Mouse (Mus musculus) limb, embryonic 12.5 days (tissue): Measurements from ENCODE around the gene Atp6v0a4. TPM values are rescaled to one million over a fixed set of nuclear protein-coding genes. Genes with fewer than 3 reads are reported as not detected.

Source experiments
- ATAC-seq: fragments of 200-750 bp; cut with Nextera tagmentation; 2 replicates; pipeline ENCODE4 v1.8.0; 2017; ENCODE audit warnings: low read depth, moderate TSS enrichment; ENCODE audit not compliant: insufficient number of reproducible peaks, insufficient read depth, low FRiP score, low TSS enrichment
- H3K27ac ChIP-seq: fragments of 300-500 bp; sonication (generic); 2 replicates; pipeline ENCODE4 v1.5.1; 2016; ENCODE audit warnings: mild to moderate bottlenecking, moderate library complexity
- H3K27me3 ChIP-seq: fragments of 300-500 bp; sonication (generic); 2 replicates; pipeline ENCODE4 v1.6.1; 2016; ENCODE audit warnings: mild to moderate bottlenecking, moderate library complexity
- H3K36me3 ChIP-seq: fragments of 300-500 bp; sonication (generic); 2 replicates; pipeline ENCODE4 v1.6.1; 2016; ENCODE audit warnings: mild to moderate bottlenecking, moderate library complexity
- H3K4me1 ChIP-seq: fragments of 300-500 bp; sonication (generic); replicated peaks from 2 replicates; pipeline ENCODE4 v1.6.1; 2016
- H3K4me2 ChIP-seq: fragments of 300-500 bp; sonication (generic); 2 replicates; pipeline ENCODE4 v1.6.1; 2016; ENCODE audit warnings: mild to moderate bottlenecking, moderate library complexity
- H3K4me3 ChIP-seq: fragments of 300-500 bp; sonication (generic); replicated peaks from 2 replicates; pipeline ENCODE4 v1.5.1; 2016; ENCODE audit warnings: mild to moderate bottlenecking
- H3K9ac ChIP-seq: fragments of 300-500 bp; sonication (generic); replicated peaks from 2 replicates; pipeline ENCODE4 v1.6.1; 2016; ENCODE audit warnings: mild to moderate bottlenecking, moderate library complexity
- H3K9me3 ChIP-seq: fragments of 300-500 bp; sonication (generic); 2 replicates; pipeline ENCODE4 v1.6.1; 2016; ENCODE audit warnings: mild to moderate bottlenecking, moderate library complexity
- WGBS: fragments of 180-500 bp; shearing (Covaris S2); methylation state at CpG from one replicate; pipeline ENCODE4 v1.1.7; 2016; 5-methylcytosine and 5-hydroxymethylcytosine counted together
- polyA plus RNA-seq: library from polyadenylated mRNA; unstranded; fragments of >200 nt; fragmentation: Nextera tagmentation; extraction: Ambion mirVana; gene quantifications from 2 replicates; pipeline ENCODE4 v1.2.1, GENCODE M21; 2016

Atp6v0a4 gene
- polyA plus RNA-seq, 1 experiment from 2014 or later: not detected

DNA sequence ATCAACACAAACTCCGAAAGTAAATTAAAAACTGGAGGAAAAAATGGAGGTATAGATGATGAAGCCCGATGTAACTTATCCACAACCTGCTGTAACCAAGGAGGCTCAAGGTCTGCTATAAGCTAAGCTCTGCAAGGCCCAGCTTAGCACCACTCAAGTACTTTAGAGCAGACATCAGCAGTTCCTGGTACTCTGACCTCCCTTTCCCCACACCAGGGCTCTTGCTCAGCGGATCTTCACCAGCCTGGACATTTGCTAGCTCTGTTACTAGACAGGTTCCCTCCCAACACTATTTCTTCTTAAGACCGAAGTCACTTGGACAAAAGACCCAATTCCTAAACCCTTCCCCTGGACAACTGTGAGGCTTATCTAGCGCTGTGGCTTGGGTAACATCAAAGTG, 496 bp upstream of the Atp6v0a4 start:
- Histone ChIP-seq H3K4me2 (no peak overlapping the region), H3K9ac (no peak overlapping the region), H3K27ac (0 out of 2 replicates have a peak overlapping the region, but pooled peaks have one; percentile 5), H3K36me3 (peaks cover 35% of the 10 kb centered on the region), H3K27me3 (no peaks in the 10 kb centered on the region), H3K4me3 (no peak overlapping the region), H3K4me1 (peaks cover 22% of the 10 kb centered on the region), H3K9me3 (peaks cover under 1% of the 10 kb centered on the region; the same call in 1 of the 2 replicates)
- no peak for ATAC-seq
- 93% methylated on average over 5 of the region's 5 CpGs for WGBS

DNA sequence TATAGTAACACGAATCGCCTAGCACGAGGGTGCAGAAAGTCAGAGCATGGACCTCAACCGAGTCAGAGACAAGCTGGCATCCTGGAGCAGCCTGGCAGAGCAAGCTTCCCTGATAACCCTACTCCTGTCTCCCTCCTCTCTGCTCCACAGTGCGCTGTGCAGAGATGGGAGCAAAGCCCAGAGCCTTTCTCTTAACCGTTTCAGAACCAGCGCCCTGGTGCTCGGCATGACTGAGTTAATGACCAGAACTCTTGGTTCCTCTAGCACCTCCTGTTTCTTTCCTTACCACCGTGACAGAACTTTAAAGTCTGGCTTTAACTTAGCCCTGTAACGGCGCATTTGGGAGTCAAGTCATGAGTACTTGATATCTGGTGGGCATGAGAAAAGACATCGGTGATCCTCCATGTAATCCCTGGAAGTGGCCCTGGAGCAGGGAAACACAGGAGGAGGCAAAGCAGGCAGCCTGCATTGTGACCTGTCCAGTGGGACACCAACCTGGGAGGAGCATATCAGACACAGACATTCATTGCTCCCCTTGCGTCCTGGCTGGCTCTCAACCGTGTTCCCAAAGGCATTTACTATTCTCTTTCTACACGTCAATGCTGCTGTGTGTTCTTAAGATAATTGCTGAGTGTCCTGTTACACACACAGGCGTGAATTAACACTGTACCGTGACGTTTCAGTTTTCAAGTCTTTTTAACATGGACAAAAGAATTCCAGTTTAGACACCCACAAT, 747 bp downstream of the Atp6v0a4 start:
- Histone ChIP-seq H3K9ac (no peak overlapping the region), H3K36me3 (peaks cover 29% of the 10 kb centered on the region), H3K27me3 (no peaks in the 10 kb centered on the region), H3K4me2 (no peak overlapping the region), H3K27ac (peak overlapping the region; percentile 35; the same call in 1 of the 2 replicates), H3K9me3 (no peaks in the 10 kb centered on the region), H3K4me1 (peaks cover 22% of the 10 kb centered on the region), H3K4me3 (no peak overlapping the region)
- ATAC-seq: no peak
- WGBS: 68% methylated on average over 18 of the region's 18 CpGs

DNA sequence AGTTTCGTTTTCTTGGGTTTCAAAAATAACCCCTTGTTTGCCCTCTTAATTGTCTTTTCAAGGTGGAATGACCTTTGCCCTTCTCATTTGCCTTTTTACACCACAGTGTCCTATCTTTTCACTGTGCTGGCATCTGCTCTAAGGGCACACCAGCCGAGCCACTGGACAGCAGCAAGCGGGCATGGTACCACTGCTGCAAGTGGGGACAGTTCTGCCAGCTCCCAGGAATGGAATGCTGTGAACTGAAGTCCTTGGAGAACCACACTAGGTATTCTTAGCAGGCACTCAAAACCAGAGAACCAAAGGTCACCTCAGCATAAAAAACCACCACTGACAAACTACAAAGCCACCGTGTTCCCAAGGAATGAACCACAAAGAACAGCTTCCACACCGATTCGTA, 1.6 kb downstream of the Atp6v0a4 start:
- Histone ChIP-seq H3K4me3 (no peak overlapping the region), H3K4me1 (peaks cover 22% of the 10 kb centered on the region), H3K27ac (no peak overlapping the region), H3K27me3 (no peaks in the 10 kb centered on the region), H3K4me2 (no peak overlapping the region), H3K9me3 (no peaks in the 10 kb centered on the region), H3K9ac (no peak overlapping the region), H3K36me3 (peaks cover 20% of the 10 kb centered on the region)
- no peak for ATAC-seq
- WGBS: 81% methylated on average over 6 of the region's 6 CpGs

DNA sequence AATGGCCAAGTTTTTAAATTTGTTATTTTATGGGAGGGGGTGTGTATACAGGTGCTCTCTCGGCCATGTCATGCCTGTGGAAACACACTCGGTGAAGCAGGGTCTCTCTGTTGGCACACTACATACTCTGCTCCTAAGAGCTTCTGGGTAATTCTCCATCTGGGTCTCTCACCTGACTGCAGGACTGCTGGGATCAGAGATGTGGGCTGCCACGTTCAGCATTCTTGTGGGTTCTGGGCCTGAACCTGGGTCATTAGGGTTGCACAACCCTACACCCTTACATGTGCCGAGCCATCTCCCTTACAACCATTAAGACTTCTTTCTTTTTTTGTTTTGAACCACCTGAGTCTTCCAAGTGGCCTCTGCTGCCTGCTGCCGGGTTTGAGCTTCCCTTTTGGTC, 2.5 kb downstream of the Atp6v0a4 start:
- Histone ChIP-seq H3K27me3 (no peaks in the 10 kb centered on the region), H3K9me3 (no peaks in the 10 kb centered on the region), H3K4me1 (peaks cover 22% of the 10 kb centered on the region), H3K27ac (no peak overlapping the region), H3K9ac (no peak overlapping the region), H3K4me2 (no peak overlapping the region), H3K36me3 (peaks cover 11% of the 10 kb centered on the region), H3K4me3 (no peak overlapping the region)
- WGBS: 86% methylated on average over 5 of the region's 5 CpGs
- ATAC-seq: no peak

DNA sequence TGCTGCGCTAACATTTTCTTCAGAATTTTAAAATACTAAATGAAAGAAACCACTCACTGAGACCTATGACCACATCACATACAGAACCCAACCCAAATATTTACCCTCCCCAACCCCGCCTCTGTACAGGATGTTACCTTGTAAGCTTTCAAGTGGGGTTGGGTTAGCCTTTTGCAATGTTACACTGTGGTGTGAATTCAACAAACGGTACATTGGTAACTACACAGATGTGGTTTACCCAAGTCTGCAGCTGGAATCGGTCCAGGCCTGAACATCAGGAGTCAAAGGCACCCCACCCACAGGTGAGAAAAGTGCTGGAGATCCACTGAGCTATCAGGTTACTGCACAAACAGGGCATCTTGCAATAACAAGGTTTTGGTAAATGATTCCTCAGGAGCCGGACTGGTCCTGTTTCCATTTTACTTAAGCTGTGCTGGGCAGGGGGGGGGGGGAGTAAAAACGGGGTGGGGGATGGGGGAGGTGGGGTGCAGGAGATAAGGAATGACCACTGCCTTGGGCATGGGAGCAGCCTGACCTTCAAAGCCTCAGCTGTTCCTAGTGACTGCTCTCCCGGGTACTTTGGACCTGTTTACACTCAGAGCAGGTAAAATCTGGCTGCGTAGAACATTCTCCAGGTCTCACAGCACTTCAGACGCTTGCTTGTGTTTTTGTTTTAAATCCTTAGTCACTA, 3.6 kb downstream of the Atp6v0a4 start:
- H3K27me3 ChIP-seq: no peaks in the 10 kb centered on the region
- 64% methylated on average over 9 of the region's 9 CpGs for WGBS
- H3K27ac ChIP-seq: no peak overlapping the region
- no peak overlapping the region for H3K9ac ChIP-seq
- H3K4me2 ChIP-seq: no peak overlapping the region
- peaks cover 22% of the 10 kb centered on the region for H3K4me1 ChIP-seq
- peaks cover 4% of the 10 kb centered on the region; the same call in 1 of the 2 replicates for H3K36me3 ChIP-seq
- ATAC-seq: no peak; the same call in 1 of the 2 replicates
- no peak overlapping the region for H3K4me3 ChIP-seq
- no peaks in the 10 kb centered on the region for H3K9me3 ChIP-seq

DNA sequence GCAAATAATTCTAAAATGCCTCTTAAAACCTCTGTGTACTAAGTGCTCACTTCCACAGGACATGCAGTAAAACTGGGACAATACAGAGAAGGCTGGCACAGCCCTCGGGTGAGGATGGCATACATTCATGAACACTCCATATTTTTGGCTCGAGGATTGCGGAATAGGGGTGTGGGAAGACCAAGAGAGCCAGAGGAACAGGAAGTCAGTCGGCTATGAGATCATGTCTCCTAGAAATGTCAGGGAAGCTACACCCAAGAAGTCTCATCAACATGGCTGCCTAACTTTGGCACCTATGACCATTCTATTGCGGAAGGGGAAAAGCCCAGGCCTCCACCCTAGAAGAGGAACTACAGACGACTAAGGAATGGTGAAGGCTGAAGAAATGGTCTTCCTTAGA, 6.0 kb downstream of the Atp6v0a4 start:
- 94% methylated on average over 6 of the region's 6 CpGs for WGBS
- Histone ChIP-seq H3K4me1 (peaks cover 9% of the 10 kb centered on the region), H3K9me3 (no peaks in the 10 kb centered on the region)

DNA sequence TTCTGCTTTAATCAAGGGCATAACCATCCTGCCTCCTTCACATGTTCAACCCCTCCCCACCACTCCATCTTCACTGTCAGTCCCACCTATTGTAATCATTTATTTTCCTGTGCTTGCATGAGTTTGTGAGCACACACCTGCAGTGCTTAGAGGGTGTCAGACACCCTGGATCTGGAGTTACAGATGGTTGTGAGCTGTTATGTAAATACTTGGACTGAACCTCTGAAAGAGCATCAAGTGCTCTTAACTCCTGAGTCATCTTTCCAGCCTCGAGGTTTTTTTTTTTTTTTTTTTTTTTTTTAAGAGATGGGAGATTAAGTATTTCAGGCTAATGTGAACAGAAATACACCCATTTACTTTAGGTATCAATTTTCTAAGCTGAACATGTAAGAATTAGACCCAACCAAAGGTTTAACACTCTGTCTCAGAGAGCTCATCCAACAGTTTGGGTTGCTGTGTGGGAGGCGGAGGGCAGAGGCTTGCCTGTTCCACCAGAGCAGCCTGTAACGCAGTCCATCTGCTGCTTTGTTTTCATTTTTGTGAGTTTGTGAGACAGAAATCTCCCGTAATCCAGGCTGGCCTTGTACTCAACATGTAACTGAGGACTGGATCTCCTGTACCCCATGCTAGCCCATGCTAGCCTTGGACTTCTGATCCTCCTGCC, 8.1 kb downstream of the Atp6v0a4 start:
- no peaks in the 10 kb centered on the region for H3K9me3 ChIP-seq
- no peaks in the 10 kb centered on the region for H3K36me3 ChIP-seq
- no peak overlapping the region for H3K9ac ChIP-seq
- H3K4me3 ChIP-seq: no peak overlapping the region
- H3K27ac ChIP-seq: no peak overlapping the region
- H3K27me3 ChIP-seq: no peaks in the 10 kb centered on the region
- peaks cover 7% of the 10 kb centered on the region for H3K4me1 ChIP-seq
- no peak for ATAC-seq
- H3K4me2 ChIP-seq: no peak overlapping the region
- 67% methylated on average over 4 of the region's 4 CpGs for WGBS

More for the DNA sequence above, 6.0 kb downstream of the Atp6v0a4 start:
- no peak for ATAC-seq
- Histone ChIP-seq H3K9ac (no peak overlapping the region), H3K27me3 (no peaks in the 10 kb centered on the region), H3K4me3 (no peak overlapping the region), H3K27ac (no peak overlapping the region), H3K4me2 (no peak overlapping the region), H3K36me3 (no peaks in the 10 kb centered on the region; the same call in 1 of the 2 replicates)

DNA sequence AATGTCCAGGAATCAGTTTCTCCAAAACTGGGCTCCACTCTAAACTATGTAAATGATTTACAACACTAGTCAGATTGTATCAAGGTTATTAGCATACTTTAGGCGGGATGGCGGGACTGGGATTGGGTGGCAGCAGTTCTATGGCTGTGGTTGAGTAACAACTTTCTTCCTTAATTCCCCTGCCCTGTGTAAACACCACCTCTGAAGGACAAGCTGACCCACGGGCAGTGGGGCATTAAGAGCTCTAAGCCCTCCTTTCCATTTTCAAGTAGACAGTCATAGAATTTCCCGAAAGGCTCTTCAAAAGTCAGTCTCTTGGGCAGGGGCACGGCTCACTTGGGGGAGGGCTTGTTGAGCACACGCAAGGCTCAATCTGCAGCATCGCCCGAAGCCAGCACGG, 13.5 kb downstream of the Atp6v0a4 start:
- Histone ChIP-seq H3K27ac (no peak overlapping the region), H3K4me1 (peaks cover 8% of the 10 kb centered on the region; the same call in 1 of the 2 replicates)
- no peak for ATAC-seq

DNA sequence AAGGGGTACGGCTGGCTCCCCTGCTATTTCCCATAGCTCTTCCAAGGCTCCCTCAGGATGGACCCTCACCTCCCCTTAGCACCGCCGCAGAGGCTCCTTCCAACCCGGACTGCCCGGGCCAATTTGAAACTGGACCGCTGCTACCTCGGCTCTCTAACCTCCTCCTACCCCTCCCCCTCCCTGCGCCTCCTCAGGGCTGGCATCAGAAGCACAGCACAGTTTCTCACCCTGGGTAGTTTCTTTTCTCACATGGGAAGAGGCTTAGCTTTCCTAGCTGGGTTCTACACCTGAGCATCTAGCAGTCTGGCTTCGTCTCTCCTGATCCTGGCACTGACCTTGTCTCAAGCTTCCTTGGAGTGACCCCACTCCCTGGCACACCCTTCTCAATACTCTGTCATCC, 14.5 kb downstream of the Atp6v0a4 start:
- Histone ChIP-seq H3K36me3 (no peaks in the 10 kb centered on the region), H3K27ac (no peak overlapping the region), H3K9ac (no peak overlapping the region), H3K4me3 (no peak overlapping the region), H3K4me1 (peaks cover 8% of the 10 kb centered on the region; the same call in 1 of the 2 replicates), H3K27me3 (0 out of 2 replicates have a peak, but pooled peaks cover 4% of the 10 kb centered on the region), H3K4me2 (peak overlapping the region; percentile 33; the same call in 1 of the 2 replicates), H3K9me3 (no peaks in the 10 kb centered on the region)
- 8% methylated on average over 9 of the region's 9 CpGs for WGBS
- ATAC-seq: no peak

More for the DNA sequence above, 13.5 kb downstream of the Atp6v0a4 start:
- H3K9ac ChIP-seq: no peak overlapping the region
- H3K27me3 ChIP-seq: 0 out of 2 replicates have a peak, but pooled peaks cover 4% of the 10 kb centered on the region
- H3K9me3 ChIP-seq: no peaks in the 10 kb centered on the region
- H3K4me3 ChIP-seq: no peak overlapping the region
- 77% methylated on average over 9 of the region's 9 CpGs for WGBS
- no peaks in the 10 kb centered on the region for H3K36me3 ChIP-seq
- H3K4me2 ChIP-seq: no peak overlapping the region

DNA sequence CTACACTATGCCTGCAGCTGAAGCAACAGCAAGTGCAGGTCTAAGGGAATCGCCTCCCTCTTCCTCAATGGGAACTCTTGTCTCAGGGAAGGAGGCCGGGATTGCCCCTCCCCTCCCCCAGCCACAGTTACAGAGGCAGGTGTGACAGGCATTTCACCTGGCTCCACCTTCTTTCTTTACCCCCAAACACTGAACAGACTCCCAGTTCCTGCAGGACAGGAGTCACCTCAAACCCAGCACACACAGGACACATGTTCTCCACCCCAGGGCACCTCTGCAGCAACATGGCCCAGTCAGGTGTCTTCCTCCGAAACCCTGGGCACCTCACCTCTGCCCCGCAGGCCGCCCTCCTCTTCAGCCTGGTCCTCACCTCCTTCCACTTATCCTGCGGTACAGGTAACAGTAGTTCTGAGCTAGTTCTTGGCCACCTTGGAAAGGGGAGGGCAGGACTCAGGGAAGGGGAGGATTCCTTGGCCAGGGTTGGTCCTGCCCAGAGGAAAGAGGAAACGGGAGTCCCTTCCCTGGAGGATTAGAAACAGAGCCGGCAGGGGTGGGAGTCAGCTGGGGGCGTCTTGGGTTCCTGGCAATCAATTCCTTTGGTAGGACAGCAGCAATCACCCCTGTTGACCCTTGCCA, 15.1 kb downstream of the Atp6v0a4 start, which contains the start of gene Tmem213:
Gene Tmem213 (plus strand): TSS at position 96 of the 636 bp plus-strand sequence.
- Histone ChIP-seq H3K4me1 (peaks cover 8% of the 10 kb centered on the region; the same call in 1 of the 2 replicates), H3K4me3 (no peak within 1 kb of the TSS), H3K36me3 (no peaks in the 10 kb centered on the region), H3K4me2 (peak within 1 kb of the TSS; percentile 33; the same call in 1 of the 2 replicates), H3K9ac (no peak within 1 kb of the TSS), H3K9me3 (no peaks in the 10 kb centered on the region), H3K27ac (no peak within 1 kb of the TSS), H3K27me3 (0 out of 2 replicates have a peak, but pooled peaks cover 4% of the 10 kb centered on the region)
- peak; percentile 26; the same call in 1 of the 2 replicates for ATAC-seq
- WGBS: 22% methylated on average over 9 of the region's 9 CpGs
